Mouse (Mus musculus) hematopoietic stem cell, adult 5-6 weeks (primary cell): ENCODE data around the gene Olfr709-ps1. TPM values are rescaled to one million over a fixed set of nuclear protein-coding genes. Genes with fewer than 3 reads are reported as not detected.
"Not testable (repeated sequence)": the region's sequence is repeated elsewhere in the genome, so short reads cannot be mapped to it uniquely, and the experiment has no call there.

Experiments
- ATAC-seq, 2 experiments: fragments of 125-278 bp in 1 of 2; replicated peaks in 1 of 2; 2 replicates each; pipeline ENCODE4 v1.8.0; 2016 to 2017; ENCODE audit warnings: inconsistent platforms in 2 of 2, mild to moderate bottlenecking in 2 of 2, moderate number of reproducible peaks in 2 of 2, low read depth in 1 of 2, moderate TSS enrichment in 1 of 2; ENCODE audit not compliant: low FRiP score in 2 of 2, poor library complexity in 2 of 2, severe bottlenecking in 2 of 2, insufficient read depth in 1 of 2, low TSS enrichment in 1 of 2
- total RNA-seq: library from RNA; stranded (forward); fragments of 172-1452, 232-1000 nt; gene quantifications from 2 replicates; pipeline ENCODE4 v1.2.3, GENCODE M21; 2017

Olfr709-ps1 gene
- not detected in 2 replicates for total RNA-seq

- ATAC-seq = no peak
Observed at GRCm38 (mm10) chr7:106932119-106932518, at the start of gene Olfr709-ps1. Gene Olfr709-ps1, minus strand, starts transcription at chr7:106932219.

GRCm38 (mm10) chr7:106975353-106975752, 43.3 kb upstream of the Olfr709-ps1 start, which contains the start of gene Olfr711:
Gene Olfr711, minus strand, starts transcription at chr7:106975453.
- ATAC-seq = no peak

GRCm38 (mm10) chr7:106967503-106967902, 35.5 kb upstream of the Olfr709-ps1 start:
- not testable (repeated sequence) for ATAC-seq

GRCm38 (mm10) chr7:106963837-106964236, 31.8 kb upstream of the Olfr709-ps1 start, which contains the start of gene Olfr6:
Gene Olfr6, minus strand, starts transcription at chr7:106963937.
- no peak for ATAC-seq

GRCm38 (mm10) chr7:106948212-106948611, 16.2 kb upstream of the Olfr709-ps1 start, which contains the start of gene Olfr710:
Gene Olfr710, minus strand, starts transcription at chr7:106948312.
- ATAC-seq = no peak

DNA sequence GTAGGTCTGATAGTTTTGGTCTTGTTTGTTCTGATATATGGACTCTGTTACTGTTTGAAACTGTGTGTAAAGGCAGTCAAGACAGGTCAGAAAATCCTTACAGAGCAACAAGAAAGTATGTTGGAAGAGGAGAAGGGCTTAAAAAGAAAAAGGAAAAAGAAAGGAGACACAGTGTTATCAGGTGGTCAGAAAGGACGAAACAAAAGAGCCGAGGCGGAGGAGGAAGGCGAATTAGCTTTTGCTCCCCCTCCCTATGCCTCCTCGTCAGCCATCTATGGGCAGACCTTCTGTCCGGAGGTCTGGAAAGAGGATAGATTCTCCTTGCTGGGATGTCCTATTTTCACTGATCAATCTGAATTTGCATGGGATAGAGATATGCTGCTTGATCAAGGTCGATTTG, 11.1 kb downstream of the Olfr709-ps1 start:
- not testable (repeated sequence) for ATAC-seq

DNA sequence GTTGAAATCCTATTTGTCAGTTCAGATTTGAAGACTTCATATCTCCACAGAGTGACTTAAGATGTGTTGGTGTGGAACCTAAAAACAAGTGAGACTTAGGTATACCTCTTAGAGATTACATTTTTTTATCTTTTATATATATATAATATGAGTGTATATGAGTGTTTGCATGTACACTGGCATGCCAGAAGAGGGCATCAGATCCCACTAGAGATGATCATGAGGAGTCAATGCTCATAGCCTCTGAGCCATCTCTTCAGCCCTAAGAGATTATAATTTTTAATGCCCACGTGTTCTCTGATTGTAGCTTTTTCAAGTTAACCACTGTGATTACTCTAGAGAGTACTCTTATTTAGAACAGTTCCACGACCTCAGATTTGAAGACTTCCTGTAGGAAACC, 24.3 kb downstream of the Olfr709-ps1 start, which contains the start of gene Olfr1532-ps1:
Olfr1532-ps1 (plus strand) TSS at position 326 of the 400 bp plus-strand sequence.
- no peak for ATAC-seq

GRCm38 (mm10) chr7:106901141-106901540, 30.9 kb downstream of the Olfr709-ps1 start, which contains the start of gene Olfr707:
Gene Olfr707, minus strand, starts transcription at chr7:106901241.
- ATAC-seq = not testable (repeated sequence)

GRCm38 (mm10) chr7:106888062-106888461, 44.0 kb downstream of the Olfr709-ps1 start, which contains the start of gene Olfr706:
Gene Olfr706, minus strand, starts transcription at chr7:106888162.
- ATAC-seq = no peak

GRCm38 (mm10) chr7:106876791-106877190, 55.2 kb downstream of the Olfr709-ps1 start, which contains the start of gene Olfr705:
Gene Olfr705, minus strand, starts transcription at chr7:106876891.
- no peak for ATAC-seq

Other genes with a start within 250 kb of the Olfr709-ps1 start
- not detected in 2 replicates for gene Olfr694, start 240.4 kb downstream of the Olfr709-ps1 start, total RNA-seq
- gene Olfr695, start 215.8 kb downstream of the Olfr709-ps1 start, total RNA-seq = not detected in 2 replicates
- not detected in 2 replicates for gene Olfr697, start 189.8 kb downstream of the Olfr709-ps1 start, total RNA-seq
- not detected in 2 replicates for gene Olfr698, start 176.8 kb downstream of the Olfr709-ps1 start, total RNA-seq
- gene Olfr699, start 139.0 kb downstream of the Olfr709-ps1 start, total RNA-seq = not detected in 2 replicates
- not detected in 2 replicates for gene Olfr700, start 123.4 kb downstream of the Olfr709-ps1 start, total RNA-seq
- not detected in 2 replicates for gene Olfr701, start 118.1 kb downstream of the Olfr709-ps1 start, total RNA-seq
- not detected in 2 replicates for gene Olfr702, start 98.3 kb downstream of the Olfr709-ps1 start, total RNA-seq
- not detected in 2 replicates for gene Olfr703, start 88.9 kb downstream of the Olfr709-ps1 start, total RNA-seq
- gene Olfr704, start 69.0 kb downstream of the Olfr709-ps1 start, total RNA-seq = not detected in 2 replicates
- not detected in 2 replicates for gene Olfr705, start 55.3 kb downstream of the Olfr709-ps1 start, total RNA-seq
- not detected in 2 replicates for gene Olfr706, start 44.1 kb downstream of the Olfr709-ps1 start, total RNA-seq
- not detected in 2 replicates for gene Olfr707, start 31.0 kb downstream of the Olfr709-ps1 start, total RNA-seq
- not detected in 2 replicates for gene Olfr1532-ps1, start 24.2 kb downstream of the Olfr709-ps1 start, total RNA-seq
- gene Olfr710, start 16.1 kb upstream of the Olfr709-ps1 start, total RNA-seq = not detected in 2 replicates
- gene Olfr6, start 31.7 kb upstream of the Olfr709-ps1 start, total RNA-seq = not detected in 2 replicates
- not detected in 2 replicates for gene Olfr711, start 43.2 kb upstream of the Olfr709-ps1 start, total RNA-seq
- not detected in 2 replicates for gene Olfr2, start 73.9 kb upstream of the Olfr709-ps1 start, total RNA-seq
- not detected in 2 replicates for gene Olfr713, start 99.0 kb upstream of the Olfr709-ps1 start, total RNA-seq
- not detected in 2 replicates for gene Olfr714, start 138.8 kb upstream of the Olfr709-ps1 start, total RNA-seq
- not detected in 2 replicates for gene Olfr17, start 161.0 kb upstream of the Olfr709-ps1 start, total RNA-seq
- gene Olfr715b, start 178.2 kb upstream of the Olfr709-ps1 start, total RNA-seq = not detected in 2 replicates
- not detected in 2 replicates for gene Olfr715, start 198.9 kb upstream of the Olfr709-ps1 start, total RNA-seq
- not detected in 2 replicates for gene Olfr716, start 206.1 kb upstream of the Olfr709-ps1 start, total RNA-seq
- gene Nlrp14, start 234.8 kb upstream of the Olfr709-ps1 start, total RNA-seq = not detected in 2 replicates